Mouse (Mus musculus) right cerebral cortex, postnatal 4 days (tissue): ENCODE results near the gene Gm20388.

Experiments
- DNase-seq: peaks from one replicate; pipeline ENCODE4 v3.0.0-alpha.2; 2022

Gene Gm20388

GRCm38 (mm10) chr8:121079201-121079600 lies 1168.6 kb downstream of the Gm20388 start:
- DNase-seq, result no peak

GRCm38 (mm10) chr8:121079944-121080343 lies 1169.3 kb downstream of the Gm20388 start:
- DNase-seq, result no peak

- no peak for DNase-seq
Measured at GRCm38 (mm10) chr8:121080361-121081090, 1169.9 kb downstream of the Gm20388 start.

GRCm38 (mm10) chr8:121081398-121081797 lies 1170.8 kb downstream of the Gm20388 start:
- no peak for DNase-seq

- DNase-seq, result no peak
Measured at GRCm38 (mm10) chr8:121082218-121083092, 1171.8 kb downstream of the Gm20388 start.

GRCm38 (mm10) chr8:121083093-121083935 lies 1172.7 kb downstream of the Gm20388 start:
- DNase-seq, result no peak

- DNase-seq, result no peak
Measured at GRCm38 (mm10) chr8:121083936-121084209, 1173.2 kb downstream of the Gm20388 start.

- DNase-seq, result no peak
Measured at GRCm38 (mm10) chr8:121084210-121084951, 1173.7 kb downstream of the Gm20388 start, which contains the start of gene Foxf1. Gene Foxf1 (plus strand): TSS chr8:121084386.

GRCm38 (mm10) chr8:121085011-121085410 lies 1174.4 kb downstream of the Gm20388 start:
- no peak for DNase-seq

GRCm38 (mm10) chr8:121085561-121085960 lies 1174.9 kb downstream of the Gm20388 start:
- DNase-seq, result no peak

GRCm38 (mm10) chr8:121086004-121086900 lies 1175.6 kb downstream of the Gm20388 start:
- no peak for DNase-seq

GRCm38 (mm10) chr8:121088281-121088680 lies 1177.6 kb downstream of the Gm20388 start:
- DNase-seq, result no peak

- no peak for DNase-seq
Measured at GRCm38 (mm10) chr8:121088871-121089630, 1178.4 kb downstream of the Gm20388 start.

- no peak for DNase-seq
Measured at GRCm38 (mm10) chr8:121089631-121090380, 1179.2 kb downstream of the Gm20388 start.

GRCm38 (mm10) chr8:121090716-121091115 lies 1180.1 kb downstream of the Gm20388 start:
- no peak for DNase-seq

- DNase-seq, result no peak
Measured at GRCm38 (mm10) chr8:121092141-121092540, 1181.5 kb downstream of the Gm20388 start.

- peak; percentile 97 for DNase-seq
Measured at GRCm38 (mm10) chr8:121092627-121093026, 1182.0 kb downstream of the Gm20388 start.

GRCm38 (mm10) chr8:121093496-121093895 lies 1182.9 kb downstream of the Gm20388 start:
- DNase-seq, result no peak

GRCm38 (mm10) chr8:121104049-121104818 lies 1193.6 kb downstream of the Gm20388 start:
- DNase-seq, result peak; percentile 87
